Mouse (Mus musculus) heart, adult 2 months (tissue): ENCODE measurements at regions not wholly inside any gene's neighbourhood (a gene's known extent, or its start where the extent isn't known, plus 50 kb on each side); places are given as distances from the start of the nearest gene placed in this dataset.

ENCODE experiments used
- DNase-seq, 2 experiments: peaks; one replicate each; pipeline ENCODE4 v3.0.0; 2021
- H3K27ac ChIP-seq: fragments of 200-600 bp; 2 replicates; pipeline ENCODE4 v1.8.1; 2022
- H3K27me3 ChIP-seq: fragments of 200-500 bp; 2 replicates; pipeline ENCODE4 v1.6.1; 2012; ENCODE audit warnings: mild to moderate bottlenecking, low read length, inconsistent platforms, mixed read lengths; ENCODE audit not compliant: control insufficient read depth, insufficient read depth
- H3K36me3 ChIP-seq: fragments of 200-500 bp; 2 replicates; pipeline ENCODE4 v1.6.1; 2012; ENCODE audit warnings: low read length, inconsistent platforms; ENCODE audit not compliant: control insufficient read depth, insufficient read depth
- H3K4me1 ChIP-seq: fragments of 200-500 bp; 2 replicates; pipeline ENCODE4 v1.6.1; 2011; ENCODE audit warnings: low read length; ENCODE audit not compliant: control insufficient read depth, insufficient read depth
- H3K4me3 ChIP-seq: fragments of 200-600 bp; 2 replicates; pipeline ENCODE4 v1.8.1; 2022
- H3K79me2 ChIP-seq: fragments of 200-500 bp; replicated peaks from 2 replicates; pipeline ENCODE4 v1.6.1; 2012; ENCODE audit warnings: mild to moderate bottlenecking, inconsistent platforms, low read length, moderate library complexity, mixed read lengths; ENCODE audit not compliant: control insufficient read depth, insufficient read depth
- H3K9ac ChIP-seq: fragments of 200-500 bp; 2 replicates; pipeline ENCODE4 v1.6.1; 2012; ENCODE audit warnings: low read depth, mild to moderate bottlenecking, control low read depth, inconsistent platforms, low read length, mixed read lengths
- CTCF ChIP-seq: fragments of 200-600 bp; IDR thresholded peaks from 2 replicates; pipeline ENCODE4 v1.8.1; 2022; ENCODE audit warnings: antibody characterized with exemption, mild to moderate bottlenecking, moderate library complexity
- EP300 ChIP-seq: fragments of 200-500 bp; IDR thresholded peaks from 2 replicates; pipeline ENCODE4 v1.6.1; 2011; ENCODE audit warnings: low read depth, low read length, control low read depth; ENCODE audit not compliant: insufficient read depth
- POLR2A ChIP-seq: fragments of 200-500 bp; IDR thresholded peaks from 2 replicates; pipeline ENCODE4 v1.6.1; 2011; ENCODE audit warnings: mild to moderate bottlenecking, low read depth, low read length, control low read depth; ENCODE audit not compliant: insufficient read depth
- WGBS: fragments of 180-500 bp; shearing (Covaris S2); methylation state at CpG from one replicate; pipeline ENCODE4 v1.1.7; 2018; 5-methylcytosine and 5-hydroxymethylcytosine counted together
- intact Hi-C: fragments of 180-260 bp; cut with DNase I; formaldehyde crosslinking; loops from one replicate; pipeline ENCODE4 v1.15.1; 2025

DNA sequence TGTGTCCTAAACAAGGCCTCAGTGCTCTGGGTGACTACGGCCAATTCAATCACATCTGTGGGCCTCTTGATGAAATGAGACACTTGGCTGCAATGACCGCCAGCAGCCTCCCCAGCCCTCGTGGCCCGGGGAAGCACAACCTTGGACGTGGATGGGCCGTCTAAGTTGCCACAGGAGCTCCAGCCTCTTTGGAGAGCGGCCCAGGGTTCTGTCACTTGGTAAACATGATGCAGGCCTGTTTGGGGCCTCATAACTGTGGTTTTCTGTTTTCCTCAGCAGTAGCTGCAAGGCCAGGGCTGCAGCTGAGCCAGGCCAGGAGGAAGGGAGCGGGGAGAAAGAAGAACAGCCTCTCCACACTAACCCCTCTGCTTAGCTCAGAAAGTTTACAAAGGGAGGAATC is 105.2 kb upstream of the Zmiz1 start:
- H3K4me1 ChIP-seq = peaks cover 5% of the 10 kb centered on the region
- no peak overlapping the region for H3K27ac ChIP-seq
- no peaks in the 10 kb centered on the region for H3K27me3 ChIP-seq
- WGBS = 61% methylated on average over 8 of the region's 8 CpGs
- TF ChIP-seq EP300 (no peak), POLR2A (no peak), CTCF (no peak)
- no peak overlapping the region for H3K4me3 ChIP-seq
- H3K79me2 ChIP-seq = no peaks in the 10 kb centered on the region
- intact Hi-C loops = no loop called here
- DNase-seq = peak; percentile 74 to 82
- H3K9ac ChIP-seq = no peak overlapping the region
- no peaks in the 10 kb centered on the region for H3K36me3 ChIP-seq

DNA sequence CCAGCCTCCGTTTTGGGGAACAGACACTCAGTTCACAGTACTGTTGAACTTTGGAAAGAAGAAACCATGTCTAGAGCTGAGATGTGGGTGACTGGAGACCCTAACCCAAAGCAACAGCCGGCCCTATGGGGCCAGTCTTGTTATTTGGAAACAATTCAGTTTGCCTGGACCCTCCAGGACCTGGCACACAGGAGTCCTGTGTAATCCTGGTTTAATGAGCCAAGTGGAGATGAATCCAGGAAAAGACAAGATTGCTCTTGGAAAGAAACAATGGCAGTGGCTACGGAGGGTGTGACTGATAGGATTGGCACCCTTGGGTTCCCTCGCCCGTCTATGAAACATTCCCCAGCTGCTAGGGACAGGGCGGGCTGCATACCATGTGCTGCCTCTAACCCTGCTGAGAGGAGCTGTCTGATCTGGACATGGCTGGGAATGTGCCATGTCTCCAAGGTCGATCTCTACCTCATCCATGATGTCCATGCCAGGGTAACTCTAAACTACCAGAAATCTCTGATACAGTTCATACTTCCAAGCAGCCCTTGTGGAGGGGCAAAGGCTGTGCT is 104.6 kb upstream of the Zmiz1 start:
- DNase-seq = no peak

DNA sequence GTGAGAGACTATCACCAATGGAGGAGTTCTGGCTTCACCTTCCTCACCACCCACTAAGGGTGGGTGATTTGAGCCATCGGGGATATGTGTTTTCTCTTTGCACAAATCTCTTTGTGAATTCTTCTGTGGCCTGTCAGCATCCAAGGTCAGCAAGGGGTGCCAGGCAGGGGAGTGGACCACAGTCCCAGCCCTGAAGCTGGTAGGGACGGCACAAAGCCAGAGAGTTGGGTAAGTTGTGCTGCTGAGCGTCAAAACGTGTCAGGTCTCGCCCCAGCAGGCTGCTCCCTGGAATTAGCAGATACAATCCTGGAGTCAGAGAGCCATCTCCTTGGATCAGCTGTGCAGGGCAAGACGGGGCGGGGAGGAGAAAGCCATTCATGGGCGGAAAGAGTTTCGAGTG is 101.2 kb upstream of the Zmiz1 start:
- Histone ChIP-seq H3K36me3 (no peaks in the 10 kb centered on the region), H3K4me3 (no peak overlapping the region), H3K9ac (no peak overlapping the region), H3K27me3 (no peaks in the 10 kb centered on the region), H3K27ac (no peak overlapping the region), H3K79me2 (no peaks in the 10 kb centered on the region), H3K4me1 (peaks cover 10% of the 10 kb centered on the region)
- intact Hi-C loops = no loop called here
- TF ChIP-seq EP300 = no peak
- TF ChIP-seq POLR2A = no peak
- no peak for TF ChIP-seq CTCF
- no peak for DNase-seq
- WGBS = 93% methylated on average over 9 of the region's 9 CpGs

More for the DNA sequence above, 104.6 kb upstream of the Zmiz1 start:
- Histone ChIP-seq H3K36me3 (no peaks in the 10 kb centered on the region), H3K4me3 (no peak overlapping the region), H3K9ac (no peak overlapping the region), H3K27me3 (no peaks in the 10 kb centered on the region), H3K79me2 (no peaks in the 10 kb centered on the region), H3K4me1 (peaks cover 5% of the 10 kb centered on the region), H3K27ac (no peak overlapping the region)
- TF ChIP-seq POLR2A (no peak), CTCF (no peak), EP300 (no peak)
- 51% methylated on average over 7 of the region's 7 CpGs for WGBS
- intact Hi-C loops = no loop called here

DNA sequence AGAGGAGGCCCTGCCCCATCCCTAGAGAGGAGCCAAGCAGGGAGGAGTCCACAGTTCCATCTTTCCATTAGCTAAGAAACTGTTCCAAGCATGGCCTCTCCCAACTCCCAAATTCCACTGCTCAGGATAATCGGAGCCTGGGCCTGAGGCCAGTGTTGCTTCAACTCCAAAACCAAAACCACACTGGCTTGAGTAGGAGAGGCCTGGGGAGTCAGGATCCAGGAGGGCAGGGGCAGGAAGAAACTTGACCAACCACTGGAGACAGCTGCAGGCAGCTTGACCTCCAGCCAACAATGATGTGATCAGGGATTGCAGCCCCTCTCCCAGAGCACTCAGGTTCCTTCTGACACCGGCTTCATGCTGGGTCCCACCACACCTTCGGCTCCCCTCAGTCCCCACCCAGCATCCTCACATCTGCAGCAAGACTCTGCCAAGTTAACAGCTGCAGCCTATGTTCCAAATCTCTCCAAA is 99.1 kb upstream of the Zmiz1 start:
- Histone ChIP-seq H3K4me3 (no peak overlapping the region), H3K36me3 (no peaks in the 10 kb centered on the region), H3K79me2 (no peaks in the 10 kb centered on the region), H3K4me1 (peaks cover 4% of the 10 kb centered on the region), H3K9ac (no peak overlapping the region), H3K27me3 (no peaks in the 10 kb centered on the region), H3K27ac (no peak overlapping the region)
- no peak for TF ChIP-seq POLR2A
- TF ChIP-seq EP300 = no peak
- TF ChIP-seq CTCF = no peak
- intact Hi-C loops = no loop called here
- peak; percentile 63 to 82 for DNase-seq
- 40% methylated on average over 3 of the region's 3 CpGs for WGBS

DNA sequence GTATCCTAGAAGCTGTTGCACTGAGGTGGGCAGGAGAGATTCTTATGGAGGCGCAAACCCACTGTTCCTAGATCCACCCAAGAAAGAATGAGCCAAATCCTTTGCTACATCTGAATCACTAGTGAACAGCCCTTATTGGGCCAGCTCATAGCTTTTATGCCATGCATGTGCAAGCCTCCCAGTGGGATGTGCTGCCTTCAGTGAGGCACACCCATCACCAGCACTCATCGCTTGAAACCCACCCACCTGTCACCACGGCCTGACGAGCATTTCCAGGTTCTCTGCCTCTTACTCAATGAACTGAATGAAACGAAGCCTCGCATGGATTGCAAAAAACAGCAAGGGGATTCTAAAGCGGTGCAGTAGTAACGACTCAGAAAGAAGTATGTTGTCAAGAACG is 98.3 kb upstream of the Zmiz1 start:
- WGBS = 79% methylated on average over 9 of the region's 9 CpGs
- Histone ChIP-seq H3K27ac (no peak overlapping the region), H3K27me3 (no peaks in the 10 kb centered on the region), H3K9ac (no peak overlapping the region), H3K4me1 (peaks cover 9% of the 10 kb centered on the region), H3K36me3 (no peaks in the 10 kb centered on the region), H3K4me3 (no peak overlapping the region), H3K79me2 (no peaks in the 10 kb centered on the region)
- DNase-seq = no peak
- intact Hi-C loops = no loop called here
- TF ChIP-seq POLR2A = no peak
- TF ChIP-seq CTCF = no peak
- TF ChIP-seq EP300 = no peak

DNA sequence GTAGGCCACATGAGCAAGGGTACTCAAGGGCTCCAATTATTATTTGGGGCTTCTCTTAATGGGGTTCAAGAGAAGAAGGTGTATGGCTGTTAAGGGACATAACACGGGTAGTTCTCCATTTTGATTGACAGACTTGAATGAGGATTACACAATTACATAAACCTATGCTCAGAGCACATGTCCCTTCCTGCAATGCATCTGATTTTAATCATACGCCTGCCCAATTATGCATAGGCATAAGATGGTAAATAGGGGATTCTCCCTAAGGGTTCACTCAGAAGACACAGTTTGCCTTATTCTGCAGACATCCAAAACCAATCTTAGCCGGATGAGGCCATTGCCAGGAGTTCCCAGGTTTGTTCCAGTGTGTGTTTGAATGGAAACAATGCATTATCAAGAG is 97.9 kb upstream of the Zmiz1 start:
- DNase-seq = no peak
- H3K4me3 ChIP-seq = no peak overlapping the region
- intact Hi-C loops = no loop called here
- no peaks in the 10 kb centered on the region for H3K79me2 ChIP-seq
- TF ChIP-seq CTCF (no peak), POLR2A (no peak), EP300 (no peak)
- no peaks in the 10 kb centered on the region for H3K27me3 ChIP-seq
- WGBS = 91% methylated on average over 3 of the region's 3 CpGs
- H3K9ac ChIP-seq = no peak overlapping the region
- no peaks in the 10 kb centered on the region for H3K36me3 ChIP-seq
- peaks cover 9% of the 10 kb centered on the region for H3K4me1 ChIP-seq
- no peak overlapping the region for H3K27ac ChIP-seq
